23 mouse cellular contexts compared by ENCODE assay signal in genomic region chr16:36627740-36628139, GRCm38 (mm10). TPM values are rescaled to one million over a fixed set of nuclear protein-coding genes. Genes with fewer than 3 reads are reported as not detected.
DNase-seq lines count a peak whose midpoint lies in the region; ATAC-seq lines count a peak whose summit lies in the region.
"Had no signal": no experiment of that assay in that cellular context is flagged by ENCODE, and none has a peak within 500 bp of the region (broad histone marks: within the 10 kb centered on the region; RNA-seq: fewer than 3 reads in every experiment).

No protein-coding gene starts in this region.

- no peak for ATAC-seq in hindbrain, embryonic 14.5 days (ENCODE audit: low FRiP score)
- ATAC-seq: activated CD4-positive, CD25-positive, alpha-beta regulatory T cell, adult 4 months; forebrain, embryonic 13.5 days; forebrain, embryonic 15.5 days; forebrain, postnatal 0 days; Patski had no signal

- H3K4me2 ChIP-seq in hindbrain, embryonic 14.5 days (replicated peaks) = no peak overlapping the region
- H3K4me2 ChIP-seq: embryonic facial prominence, embryonic 12.5 days; forebrain, embryonic 13.5 days; forebrain, embryonic 15.5 days had no signal

- DNase-seq in heart, adult 11 months = peak; percentile 64
- no peak for DNase-seq in heart, adult 9 months (ENCODE audit: low spot score in 2 of 2)
- DNase-seq in A20 (ENCODE audit: low read depth, low spot score) = peak; percentile 78
- DNase-seq in induced T-regulatory cell, adult 2 months (ENCODE audit: low read depth) = peak; percentile 16
- DNase-seq in hindbrain, embryonic 14.5 days (ENCODE audit: low spot score) = no peak
- DNase-seq in right cerebral cortex, postnatal 4 days = no peak
- DNase-seq: adrenal gland, adult 8-10 months; adrenal gland, postnatal 14 days; adrenal gland, postnatal 36 days; cerebellum, adult 11-12 months; cerebellum, adult 2 months; cerebellum, adult 9-10 months; cerebellum, postnatal 10 days; cerebellum, postnatal 25 days; forebrain, postnatal 0 days had no signal

- H3K9me3 ChIP-seq in hindbrain, embryonic 14.5 days (ENCODE audit: control insufficient read depth, low read length) = no peaks in the 10 kb centered on the region
- H3K9me3 ChIP-seq: embryonic facial prominence, embryonic 10.5 days; embryonic facial prominence, embryonic 12.5 days; forebrain, embryonic 13.5 days; forebrain, embryonic 15.5 days; G1E had no signal

- H3K27ac ChIP-seq in hindbrain, embryonic 14.5 days = no peak overlapping the region
- H3K27ac ChIP-seq: embryonic facial prominence, embryonic 10.5 days; embryonic facial prominence, embryonic 12.5 days; forebrain, embryonic 13.5 days; forebrain, embryonic 15.5 days had no signal

- no peaks in the 10 kb centered on the region for H3K36me3 ChIP-seq in hindbrain, embryonic 14.5 days (replicated peaks; ENCODE audit: control insufficient read depth, insufficient read depth)
- H3K36me3 ChIP-seq: embryonic facial prominence, embryonic 10.5 days; embryonic facial prominence, embryonic 12.5 days; forebrain, embryonic 15.5 days; G1E had no signal

- no peak overlapping the region for H3K9ac ChIP-seq in hindbrain, embryonic 14.5 days
- H3K9ac ChIP-seq: embryonic facial prominence, embryonic 12.5 days; forebrain, embryonic 13.5 days; forebrain, embryonic 15.5 days; forebrain, postnatal 0 days had no signal

- no peaks in the 10 kb centered on the region for H3K27me3 ChIP-seq in hindbrain, embryonic 14.5 days (ENCODE audit: control insufficient read depth, insufficient read depth, low read length)
- H3K27me3 ChIP-seq: embryonic facial prominence, embryonic 12.5 days; forebrain, embryonic 13.5 days; forebrain, embryonic 15.5 days; Patski had no signal

- no peaks in the 10 kb centered on the region for H3K4me1 ChIP-seq in hindbrain, embryonic 14.5 days (replicated peaks; ENCODE audit: control insufficient read depth, insufficient read depth, low read length)
- H3K4me1 ChIP-seq: embryonic facial prominence, embryonic 10.5 days; embryonic facial prominence, embryonic 12.5 days; forebrain, embryonic 13.5 days; forebrain, embryonic 15.5 days had no signal

- WGBS in hindbrain, embryonic 14.5 days = 91% methylated on average over 1 of the region's 1 CpGs

- no peak overlapping the region for H3K4me3 ChIP-seq in hindbrain, embryonic 14.5 days (replicated peaks; ENCODE audit: low read length)
- H3K4me3 ChIP-seq: embryonic facial prominence, embryonic 10.5 days; embryonic facial prominence, embryonic 12.5 days; forebrain, embryonic 13.5 days; forebrain, embryonic 15.5 days had no signal

RNA-seq across cellular contexts. Expression of gene Cd86, which starts 38.1 kb away (rescaled TPM):
- 2.0 and 3.1 TPM in 2 replicates for polyA plus RNA-seq in hindbrain, embryonic 14.5 days (2014; fragmentation: Nextera tagmentation; extraction: Ambion mirVana)
- polyA plus RNA-seq: C2C12, G1E, Patski had no signal

Comparison
In these comparisons a context has a peak if more than half of its experiments do, and no peak if none do; other contexts are left out.
1. DNase-seq: peak in heart, adult 11 months (single experiment), A20 (single experiment) and induced T-regulatory cell, adult 2 months (single experiment); none in heart, adult 9 months (0 of 2), hindbrain, embryonic 14.5 days (single experiment) and right cerebral cortex, postnatal 4 days (single experiment).